Mouse (Mus musculus) liver, postnatal 0 days (tissue): Measurements from ENCODE around the gene Bud13. TPM values are rescaled to one million over a fixed set of nuclear protein-coding genes. Genes with fewer than 3 reads are reported as not detected.
A peak's percentile ranks its signal among the peaks of the same experiment; 100 is the strongest.

Experiments
- ATAC-seq: fragments of 200-750 bp; cut with Nextera tagmentation; 2 replicates; pipeline ENCODE4 v1.8.0; 2017; ENCODE audit warnings: mild to moderate bottlenecking, moderate library complexity
- DNase-seq: peaks from one replicate; pipeline ENCODE4 v3.0.0-alpha.2; 2016
- H3K27ac ChIP-seq: fragments of 300-500 bp; sonication (generic); 2 replicates; pipeline ENCODE4 v1.5.1; 2014; ENCODE audit warnings: antibody characterized with exemption, moderate library complexity, mild to moderate bottlenecking, low read depth
- H3K27me3 ChIP-seq: fragments of 300-500 bp; sonication (generic); 2 replicates; pipeline ENCODE4 v1.6.1; 2014; ENCODE audit warnings: low read length, control low read depth, mixed read lengths; ENCODE audit not compliant: insufficient read depth
- H3K36me3 ChIP-seq: fragments of 300-500 bp; sonication (generic); replicated peaks from 2 replicates; pipeline ENCODE4 v1.6.1; 2014; ENCODE audit warnings: mild to moderate bottlenecking, control low read depth, low read length, moderate library complexity, mixed read lengths; ENCODE audit not compliant: insufficient read depth
- H3K4me1 ChIP-seq: fragments of 300-500 bp; sonication (generic); 2 replicates; pipeline ENCODE4 v1.6.1; 2014; ENCODE audit warnings: antibody characterized with exemption, mild to moderate bottlenecking, control low read depth; ENCODE audit not compliant: insufficient read depth
- H3K4me2 ChIP-seq: fragments of 300-500 bp; sonication (generic); 2 replicates; pipeline ENCODE4 v1.6.1; 2014; ENCODE audit warnings: low read depth, mild to moderate bottlenecking, low read length, moderate library complexity, mixed read lengths
- H3K4me3 ChIP-seq: fragments of 300-500 bp; sonication (generic); 2 replicates; pipeline ENCODE4 v1.5.1; 2014; ENCODE audit warnings: low read depth, low read length
- H3K9ac ChIP-seq: fragments of 300-500 bp; sonication (generic); replicated peaks from 2 replicates; pipeline ENCODE4 v1.6.1; 2014; ENCODE audit warnings: mild to moderate bottlenecking, moderate library complexity
- H3K9me3 ChIP-seq: fragments of 300-500 bp; sonication (generic); 2 replicates; pipeline ENCODE4 v1.6.1; 2016; ENCODE audit warnings: mild to moderate bottlenecking, control low read depth, low read length, mixed read lengths
- CTCF ChIP-seq: sonication (generic); IDR thresholded peaks from 2 replicates; pipeline ENCODE4 v1.5.1; 2016; ENCODE audit warnings: antibody characterized with exemption, low read depth
- EP300 ChIP-seq: IDR thresholded peaks from 2 replicates; pipeline ENCODE4 v1.6.1; 2016; ENCODE audit warnings: antibody characterized with exemption, low read depth, mild to moderate bottlenecking
- WGBS: fragments of 180-500 bp; shearing (Covaris S2); extraction: QIAGEN DNeasy Blood & Tissue Kit; methylation state at CpG from one replicate; pipeline ENCODE4 v1.1.7; 2014; ENCODE audit not compliant: insufficient replicate concordance; 5-methylcytosine and 5-hydroxymethylcytosine counted together
- polyA plus RNA-seq: library from polyadenylated mRNA; unstranded; fragments of >200 nt; fragmentation: Nextera tagmentation; extraction: Ambion mirVana; gene quantifications from 2 replicates; pipeline ENCODE4 v1.2.1, GENCODE M21; 2015

Bud13 gene
- 4.0 TPM in 2 replicates for polyA plus RNA-seq

DNA sequence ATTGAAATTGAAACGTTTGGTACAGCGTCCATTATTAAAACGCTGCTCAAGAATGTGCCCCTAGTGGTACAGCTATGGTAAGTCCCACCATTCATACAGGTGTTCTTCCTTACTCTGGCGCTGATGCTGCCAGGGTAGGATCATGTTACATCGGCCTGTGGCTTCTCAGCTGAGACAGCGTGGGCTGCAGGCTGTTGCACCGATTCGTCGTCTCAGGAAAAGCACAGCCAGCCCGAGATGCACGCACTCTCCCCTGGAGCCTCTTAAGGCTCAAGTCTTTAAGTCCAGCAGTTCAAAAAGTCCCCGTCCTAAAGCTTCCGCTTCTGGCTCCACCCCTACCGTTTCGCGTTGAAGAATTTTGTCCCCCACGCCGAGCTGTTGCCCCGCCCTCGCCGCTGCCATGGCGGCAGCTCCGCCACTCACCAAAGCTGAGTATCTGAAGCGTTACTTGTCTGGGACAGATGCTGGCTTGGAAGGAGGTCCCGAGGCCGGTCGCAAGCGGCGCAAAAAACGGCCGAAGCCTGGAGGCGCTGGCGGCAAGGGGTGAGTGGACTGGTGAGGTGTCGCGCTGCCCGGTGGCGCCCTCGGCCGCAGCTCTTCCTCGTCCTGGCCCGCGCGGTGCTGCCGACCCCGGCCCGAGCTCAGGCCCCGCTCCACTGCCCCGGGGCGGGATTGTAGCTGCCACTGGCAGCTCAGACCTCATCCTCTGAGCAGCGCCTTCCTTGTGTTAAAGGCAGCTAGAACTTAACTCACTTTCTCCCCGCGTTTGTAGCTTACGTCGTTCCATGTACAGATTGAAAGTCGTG is at the start of gene Bud13:
Gene Bud13 (plus strand): TSS at position 378 of the 806 bp plus-strand sequence.
- WGBS = under 1% methylated on average over 55 of the region's 55 CpGs
- ATAC-seq (peak; percentile 93), DNase-seq (peak; percentile 93)
- H3K4me1 ChIP-seq = peaks cover 7% of the 10 kb centered on the region
- no peaks in the 10 kb centered on the region for H3K27me3 ChIP-seq
- H3K4me3 ChIP-seq = peak within 1 kb of the TSS; percentile 97
- peak within 1 kb of the TSS; percentile 94 for H3K9ac ChIP-seq
- no peaks in the 10 kb centered on the region for H3K9me3 ChIP-seq
- peaks cover 51% of the 10 kb centered on the region for H3K36me3 ChIP-seq
- H3K27ac ChIP-seq = peak within 1 kb of the TSS; percentile 76
- TF ChIP-seq CTCF (peak; percentile 74), EP300 (peak; percentile 51; the same call in 1 of the 2 replicates)
- peak within 1 kb of the TSS; percentile 84 for H3K4me2 ChIP-seq

DNA sequence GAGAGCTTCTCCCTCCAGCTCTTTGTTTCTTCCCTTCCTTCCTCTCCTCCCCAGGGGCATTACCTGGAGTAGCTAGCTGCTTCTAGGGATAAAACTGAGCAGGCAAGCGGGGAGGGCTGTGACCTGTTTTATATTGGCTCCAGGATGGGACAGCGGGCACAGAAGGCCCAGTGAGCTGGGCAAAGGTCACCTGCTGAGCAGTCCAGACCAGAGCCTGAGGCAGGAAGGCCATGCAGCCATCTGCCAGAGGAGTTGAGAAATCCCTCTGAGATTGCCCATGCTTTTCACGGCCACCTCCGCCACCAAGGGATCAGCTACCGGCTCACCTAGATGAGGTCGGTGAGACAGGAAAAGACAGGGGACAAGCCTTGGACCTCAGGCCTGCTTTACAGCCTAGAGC is 47.6 kb upstream of the Bud13 start:
- WGBS = 55% methylated on average over 6 of the region's 6 CpGs
- Histone ChIP-seq H3K4me3 (no peak overlapping the region), H3K9ac (peak overlapping the region; percentile 51), H3K36me3 (no peaks in the 10 kb centered on the region), H3K27me3 (no peaks in the 10 kb centered on the region), H3K27ac (peak overlapping the region; percentile 84), H3K9me3 (no peaks in the 10 kb centered on the region), H3K4me1 (peaks cover 12% of the 10 kb centered on the region), H3K4me2 (peak overlapping the region; percentile 57)
- TF ChIP-seq EP300 (no peak), CTCF (no peak)
- DNase-seq (peak; percentile 51), ATAC-seq (peak; percentile 31; the same call in 1 of the 2 replicates)

GRCm38 (mm10) chr9:46235596-46235648 is 47.4 kb upstream of the Bud13 start, which contains the start of gene Apoc3:
Gene Apoc3, minus strand, starts transcription at chr9:46235636.
- DNase-seq (no peak), ATAC-seq (no peak)
- Histone ChIP-seq H3K27ac (peak within 1 kb of the TSS; percentile 84), H3K4me1 (peaks cover 12% of the 10 kb centered on the region), H3K4me3 (peak within 1 kb of the TSS; percentile 15; the same call in 1 of the 2 replicates), H3K9me3 (no peaks in the 10 kb centered on the region), H3K4me2 (peak within 1 kb of the TSS; percentile 57), H3K9ac (peak within 1 kb of the TSS; percentile 51), H3K36me3 (no peaks in the 10 kb centered on the region), H3K27me3 (no peaks in the 10 kb centered on the region)
- no peak for TF ChIP-seq EP300
- TF ChIP-seq CTCF = no peak

DNA sequence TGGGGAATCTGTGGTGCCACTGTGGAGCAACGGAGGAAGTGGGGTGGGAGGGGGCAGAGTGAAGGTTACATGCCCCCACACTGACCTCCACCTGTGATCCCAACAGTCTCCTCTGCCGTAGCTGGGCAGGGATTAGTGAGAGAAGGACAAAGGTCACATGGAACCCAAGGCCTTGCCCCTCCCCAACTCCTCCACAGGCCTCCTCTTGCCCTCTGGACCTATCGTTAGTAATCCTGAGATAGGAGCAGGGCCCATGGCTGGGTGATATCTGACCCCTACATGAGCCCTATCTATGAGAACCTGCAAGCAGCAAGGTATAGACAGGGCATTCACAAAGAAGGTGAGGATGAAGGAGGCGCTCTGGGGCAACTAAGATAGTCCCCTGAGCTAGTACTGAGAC is 47.2 kb upstream of the Bud13 start:
- Histone ChIP-seq H3K9ac (no peak overlapping the region), H3K27me3 (no peaks in the 10 kb centered on the region), H3K4me3 (no peak overlapping the region), H3K9me3 (no peaks in the 10 kb centered on the region), H3K36me3 (no peaks in the 10 kb centered on the region), H3K4me2 (no peak overlapping the region; the same call in 1 of the 2 replicates), H3K4me1 (peaks cover 15% of the 10 kb centered on the region), H3K27ac (peak overlapping the region; percentile 84)
- TF ChIP-seq EP300 (no peak), CTCF (no peak)
- ATAC-seq (no peak), DNase-seq (no peak)
- 43% methylated on average over 4 of the region's 4 CpGs for WGBS

DNA sequence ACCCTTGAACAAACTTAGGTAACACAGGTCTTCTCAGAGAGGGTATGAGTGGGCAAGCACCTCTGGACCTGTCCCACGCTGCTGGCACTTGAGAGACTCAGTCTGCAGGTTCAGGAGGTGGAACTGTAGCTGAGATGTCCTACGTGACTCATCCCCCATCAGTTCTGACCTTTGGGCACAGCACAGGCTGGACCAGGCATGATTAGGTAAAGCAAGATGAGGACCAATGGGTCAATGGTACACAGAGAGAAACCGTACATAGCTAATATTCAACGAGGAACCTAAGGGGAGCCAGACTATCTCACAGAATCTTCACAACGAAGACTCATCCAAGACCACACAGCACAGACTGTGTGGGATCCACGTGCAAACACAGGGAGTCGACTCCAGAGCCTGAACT is 44.0 kb upstream of the Bud13 start:
- DNase-seq (no peak), ATAC-seq (peak; percentile 75)
- 62% methylated on average over 7 of the region's 7 CpGs for WGBS
- H3K9ac ChIP-seq = no peak overlapping the region
- peak overlapping the region; percentile 57 for H3K27ac ChIP-seq
- H3K9me3 ChIP-seq = no peaks in the 10 kb centered on the region
- TF ChIP-seq EP300 (no peak), CTCF (no peak)
- H3K27me3 ChIP-seq = no peaks in the 10 kb centered on the region
- H3K4me2 ChIP-seq = no peak overlapping the region
- no peaks in the 10 kb centered on the region for H3K36me3 ChIP-seq
- peaks cover 17% of the 10 kb centered on the region for H3K4me1 ChIP-seq
- no peak overlapping the region for H3K4me3 ChIP-seq

GRCm38 (mm10) chr9:46240526-46241153 is 42.2 kb upstream of the Bud13 start, which contains the start of gene Apoa4:
Gene Apoa4, plus strand, starts transcription at chr9:46240696.
- peaks cover 10% of the 10 kb centered on the region for H3K4me1 ChIP-seq
- H3K27me3 ChIP-seq = no peaks in the 10 kb centered on the region
- no peaks in the 10 kb centered on the region for H3K9me3 ChIP-seq
- no peak within 1 kb of the TSS for H3K4me3 ChIP-seq
- no peak for ATAC-seq
- no peak within 1 kb of the TSS for H3K27ac ChIP-seq
- no peak within 1 kb of the TSS; the same call in 1 of the 2 replicates for H3K9ac ChIP-seq
- no peak for TF ChIP-seq CTCF
- TF ChIP-seq EP300 = no peak
- H3K4me2 ChIP-seq = no peak within 1 kb of the TSS
- H3K36me3 ChIP-seq = no peaks in the 10 kb centered on the region
- DNase-seq = peak; percentile 17
- WGBS = 59% methylated on average over 7 of the region's 7 CpGs
